Comparison of ENCODE assay signal across 26 mouse cellular contexts in genomic region chr8:10190607-10191006, GRCm38 (mm10). TPM values are rescaled to one million over a fixed set of nuclear protein-coding genes. Genes with fewer than 3 reads are reported as not detected.
DNase-seq lines count a peak whose midpoint lies in the region; ATAC-seq and TF ChIP-seq lines count a peak whose summit lies in the region.
"Had no signal": no experiment of that assay in that cellular context is flagged by ENCODE, and none has a peak within 500 bp of the region (broad histone marks: within the 10 kb centered on the region; RNA-seq: fewer than 3 reads in every experiment).

No protein-coding gene starts in this region.

- no peaks in the 10 kb centered on the region for H3K36me3 ChIP-seq in hindbrain, embryonic 12.5 days
- H3K36me3 ChIP-seq in hindbrain, embryonic 10.5 days, result no peaks in the 10 kb centered on the region
- H3K36me3 ChIP-seq in hindbrain, embryonic 15.5 days, result no peaks in the 10 kb centered on the region
- no peaks in the 10 kb centered on the region for H3K36me3 ChIP-seq in hindbrain, embryonic 11.5 days (ENCODE audit: control insufficient read depth, insufficient read depth, low read length)
- no peaks in the 10 kb centered on the region for H3K36me3 ChIP-seq in megakaryocyte, embryonic 14.5 days (replicated peaks; ENCODE audit: low read length)
- no peaks in the 10 kb centered on the region for H3K36me3 ChIP-seq in stomach, embryonic 14.5 days (ENCODE audit: control insufficient read depth, insufficient read depth, low read length)
- no peaks in the 10 kb centered on the region for H3K36me3 ChIP-seq in stomach, postnatal 0 days (ENCODE audit: control insufficient read depth, insufficient read depth, low read length)
- H3K36me3 ChIP-seq: embryonic facial prominence, embryonic 13.5 days; embryonic facial prominence, embryonic 15.5 days; forebrain, embryonic 10.5 days had no signal

- peak overlapping the region; percentile 55; the same call in 1 of the 2 replicates for H3K27ac ChIP-seq in hindbrain, embryonic 12.5 days
- no peak overlapping the region for H3K27ac ChIP-seq in hindbrain, embryonic 10.5 days
- H3K27ac ChIP-seq in hindbrain, embryonic 15.5 days (replicated peaks), result no peak overlapping the region
- H3K27ac ChIP-seq in hindbrain, embryonic 11.5 days (ENCODE audit: low read depth, low read length), result no peak overlapping the region
- H3K27ac ChIP-seq in stomach, embryonic 14.5 days (ENCODE audit: low read length), result no peak overlapping the region
- H3K27ac ChIP-seq in stomach, postnatal 0 days (replicated peaks), result no peak overlapping the region
- H3K27ac ChIP-seq: embryonic facial prominence, embryonic 13.5 days; embryonic facial prominence, embryonic 15.5 days; forebrain, embryonic 10.5 days; forebrain, embryonic 12.5 days had no signal

- no peak overlapping the region for H3K4me3 ChIP-seq in hindbrain, embryonic 12.5 days
- H3K4me3 ChIP-seq in hindbrain, embryonic 10.5 days, result no peak overlapping the region
- no peak overlapping the region for H3K4me3 ChIP-seq in hindbrain, embryonic 15.5 days
- H3K4me3 ChIP-seq in hindbrain, embryonic 11.5 days (ENCODE audit: low read depth, low read length), result no peak overlapping the region
- H3K4me3 ChIP-seq in megakaryocyte, embryonic 14.5 days (replicated peaks), result peak overlapping the region; percentile 62
- no peak overlapping the region for H3K4me3 ChIP-seq in stomach, embryonic 14.5 days (ENCODE audit: low read depth, low read length)
- H3K4me3 ChIP-seq in stomach, postnatal 0 days (ENCODE audit: low read depth, low read length), result no peak overlapping the region
- H3K4me3 ChIP-seq: embryonic facial prominence, embryonic 13.5 days; embryonic facial prominence, embryonic 15.5 days; erythroblast, embryonic 14.5 days; forebrain, embryonic 10.5 days; forebrain, embryonic 12.5 days had no signal

- no peaks in the 10 kb centered on the region for H3K4me1 ChIP-seq in hindbrain, embryonic 12.5 days
- no peaks in the 10 kb centered on the region for H3K4me1 ChIP-seq in hindbrain, embryonic 10.5 days (replicated peaks)
- no peaks in the 10 kb centered on the region for H3K4me1 ChIP-seq in hindbrain, embryonic 15.5 days (replicated peaks)
- H3K4me1 ChIP-seq in hindbrain, embryonic 11.5 days (replicated peaks; ENCODE audit: control insufficient read depth, insufficient read depth, low read length), result no peaks in the 10 kb centered on the region
- peaks cover 3% of the 10 kb centered on the region; the same call in 1 of the 2 replicates for H3K4me1 ChIP-seq in megakaryocyte, embryonic 14.5 days
- no peaks in the 10 kb centered on the region for H3K4me1 ChIP-seq in stomach, embryonic 14.5 days (ENCODE audit: control insufficient read depth, insufficient read depth, low read length)
- no peaks in the 10 kb centered on the region for H3K4me1 ChIP-seq in stomach, postnatal 0 days (replicated peaks; ENCODE audit: control insufficient read depth, insufficient read depth)
- H3K4me1 ChIP-seq: embryonic facial prominence, embryonic 13.5 days; embryonic facial prominence, embryonic 15.5 days; forebrain, embryonic 10.5 days; forebrain, embryonic 12.5 days had no signal

- TF ChIP-seq CTCF in stomach, postnatal 0 days (IDR thresholded peaks at IDR 0.05; ENCODE audit: low read depth), result no peak

- H3K9ac ChIP-seq in hindbrain, embryonic 12.5 days, result no peak overlapping the region
- H3K9ac ChIP-seq in hindbrain, embryonic 15.5 days, result no peak overlapping the region
- no peak overlapping the region for H3K9ac ChIP-seq in hindbrain, embryonic 11.5 days (ENCODE audit: low read depth, low read length)
- no peak overlapping the region for H3K9ac ChIP-seq in stomach, embryonic 14.5 days (replicated peaks; ENCODE audit: low read depth, low read length)
- H3K9ac ChIP-seq in stomach, postnatal 0 days (ENCODE audit: low read length), result no peak overlapping the region
- H3K9ac ChIP-seq: embryonic facial prominence, embryonic 13.5 days; embryonic facial prominence, embryonic 15.5 days; forebrain, embryonic 12.5 days had no signal

- ATAC-seq in hindbrain, embryonic 12.5 days (ENCODE audit: low FRiP score), result no peak
- ATAC-seq in hindbrain, embryonic 15.5 days (ENCODE audit: low FRiP score, low read depth), result peak; percentile 15; the same call in 1 of the 2 replicates
- ATAC-seq in hindbrain, embryonic 11.5 days (ENCODE audit: low FRiP score), result no peak
- ATAC-seq in megakaryocyte, adult 5-6 weeks (ENCODE audit: poor library complexity, severe bottlenecking), result no peak
- peak; percentile 14; the same call in 1 of the 2 replicates for ATAC-seq in stomach, embryonic 14.5 days (ENCODE audit: insufficient number of reproducible peaks, insufficient read depth, low FRiP score, low read depth)
- ATAC-seq in stomach, postnatal 0 days (ENCODE audit: low FRiP score, low TSS enrichment), result no peak
- ATAC-seq: forebrain, embryonic 14.5 days had no signal

- no peak for TF ChIP-seq EP300 in stomach, postnatal 0 days (optimal IDR thresholded peaks at IDR 0.05)

- H3K27me3 ChIP-seq in hindbrain, embryonic 12.5 days, result 0 out of 2 replicates have a peak, but pooled peaks cover 2% of the 10 kb centered on the region
- H3K27me3 ChIP-seq in hindbrain, embryonic 10.5 days (ENCODE audit: insufficient read depth, poor library complexity, severe bottlenecking), result no peaks in the 10 kb centered on the region
- H3K27me3 ChIP-seq in hindbrain, embryonic 15.5 days, result no peaks in the 10 kb centered on the region
- H3K27me3 ChIP-seq in hindbrain, embryonic 11.5 days (ENCODE audit: control insufficient read depth, insufficient read depth, low read length), result no peaks in the 10 kb centered on the region
- H3K27me3 ChIP-seq in megakaryocyte, embryonic 14.5 days (replicated peaks), result no peaks in the 10 kb centered on the region
- no peaks in the 10 kb centered on the region for H3K27me3 ChIP-seq in stomach, embryonic 14.5 days (ENCODE audit: control insufficient read depth, insufficient read depth, low read length)
- no peaks in the 10 kb centered on the region for H3K27me3 ChIP-seq in stomach, postnatal 0 days (ENCODE audit: control insufficient read depth, insufficient read depth, low read length)
- H3K27me3 ChIP-seq: embryonic facial prominence, embryonic 13.5 days; embryonic facial prominence, embryonic 15.5 days; forebrain, embryonic 12.5 days had no signal

- DNase-seq in hindbrain, embryonic 10.5 days (ENCODE audit: low spot score), result no peak
- DNase-seq in hindbrain, embryonic 11.5 days (ENCODE audit: low spot score), result no peak
- DNase-seq in stomach, postnatal 0 days (ENCODE audit: low spot score), result no peak
- DNase-seq: adrenal gland, adult 2 months; adrenal gland, postnatal 10 days; adrenal gland, postnatal 25 days; cerebellum, adult 11 months; cerebellum, adult 18-20 months; cerebellum, adult 8-10 months; cerebellum, adult 9-11 months; cerebellum, postnatal 14 days; cerebellum, postnatal 36 days; embryo, embryonic 11 days had no signal

- H3K4me2 ChIP-seq in hindbrain, embryonic 12.5 days (replicated peaks), result no peak overlapping the region
- no peak overlapping the region for H3K4me2 ChIP-seq in hindbrain, embryonic 15.5 days
- H3K4me2 ChIP-seq in hindbrain, embryonic 11.5 days (replicated peaks; ENCODE audit: low read depth, low read length), result no peak overlapping the region
- H3K4me2 ChIP-seq in stomach, embryonic 14.5 days (replicated peaks; ENCODE audit: low read depth, low read length), result no peak overlapping the region
- no peak overlapping the region for H3K4me2 ChIP-seq in stomach, postnatal 0 days (replicated peaks; ENCODE audit: low read depth)
- H3K4me2 ChIP-seq: embryonic facial prominence, embryonic 13.5 days; embryonic facial prominence, embryonic 15.5 days; forebrain, embryonic 12.5 days had no signal

- H3K9me3 ChIP-seq in hindbrain, embryonic 12.5 days (replicated peaks), result no peaks in the 10 kb centered on the region
- H3K9me3 ChIP-seq in hindbrain, embryonic 10.5 days, result peaks cover 1% of the 10 kb centered on the region; the same call in 1 of the 2 replicates
- no peaks in the 10 kb centered on the region for H3K9me3 ChIP-seq in hindbrain, embryonic 15.5 days
- H3K9me3 ChIP-seq in hindbrain, embryonic 11.5 days (ENCODE audit: control insufficient read depth, low read length), result no peaks in the 10 kb centered on the region; the same call in 1 of the 2 replicates
- H3K9me3 ChIP-seq in megakaryocyte, embryonic 14.5 days, result peaks cover 21% of the 10 kb centered on the region
- H3K9me3 ChIP-seq in stomach, embryonic 14.5 days (ENCODE audit: control insufficient read depth, low read depth, low read length), result no peaks in the 10 kb centered on the region; the same call in 1 of the 2 replicates
- H3K9me3 ChIP-seq in stomach, postnatal 0 days (ENCODE audit: control insufficient read depth, low read length), result no peaks in the 10 kb centered on the region; the same call in 1 of the 2 replicates
- H3K9me3 ChIP-seq: embryonic facial prominence, embryonic 13.5 days; embryonic facial prominence, embryonic 15.5 days; forebrain, embryonic 12.5 days had no signal

- 76% methylated on average over 6 of the region's 6 CpGs for WGBS in hindbrain, embryonic 12.5 days
- WGBS in hindbrain, embryonic 10.5 days, result 88% methylated on average over 6 of the region's 6 CpGs
- WGBS in hindbrain, embryonic 15.5 days, result 65% methylated on average over 6 of the region's 6 CpGs
- 84% methylated on average over 6 of the region's 6 CpGs for WGBS in hindbrain, embryonic 11.5 days
- 78% methylated on average over 6 of the region's 6 CpGs for WGBS in stomach, embryonic 14.5 days
- WGBS in stomach, postnatal 0 days, result 71% methylated on average over 6 of the region's 6 CpGs

RNA-seq across cellular contexts. Expression of gene Myo16, which starts 36.9 kb away (rescaled TPM):
- polyA plus RNA-seq in hindbrain, embryonic 12.5 days (2016; fragmentation: Nextera tagmentation; extraction: Ambion mirVana), result 3.7 and 4.3 TPM in 2 replicates
- polyA plus RNA-seq in hindbrain, embryonic 10.5 days (2016; fragmentation: Nextera tagmentation; extraction: Ambion mirVana), result 2.8 TPM in 2 replicates
- polyA plus RNA-seq in hindbrain, embryonic 15.5 days (2015; fragmentation: Nextera tagmentation; extraction: Ambion mirVana), result 4.6 and 5.5 TPM in 2 replicates
- 2.1 and 5.5 TPM in 2 replicates for polyA plus RNA-seq in hindbrain, embryonic 11.5 days (2014; fragmentation: Nextera tagmentation; extraction: Ambion mirVana)
- not detected in 2 replicates for polyA plus RNA-seq in megakaryocyte, embryonic 14.5 days (2012; ENCODE audit: insufficient read depth, low replicate concordance)
- total RNA-seq in megakaryocyte, adult 5-6 weeks (2015), result not detected in 2 replicates
- total RNA-seq in megakaryocyte, adult 5-6 weeks (2017), result not detected in 2 replicates
- polyA plus RNA-seq in stomach, embryonic 14.5 days (2014; fragmentation: Nextera tagmentation; extraction: Ambion mirVana), result 5.1 and 6.4 TPM in 2 replicates
- 1.5 and 1.7 TPM in 2 replicates for polyA plus RNA-seq in stomach, postnatal 0 days (2015; fragmentation: Nextera tagmentation; extraction: Ambion mirVana)
- total RNA-seq: adrenal gland, postnatal 25 days; common myeloid progenitor, adult 5-6 weeks; MEL had no signal
- polyA plus RNA-seq: adrenal gland, adult 2 months; erythroblast, embryonic 14.5 days had no signal

Comparison
In these comparisons a context has a peak if more than half of its experiments do, and no peak if none do; other contexts are left out.
1. ATAC-seq: peak in hindbrain, embryonic 15.5 days (single experiment) and stomach, embryonic 14.5 days (single experiment); none in hindbrain, embryonic 12.5 days (single experiment), hindbrain, embryonic 11.5 days (single experiment), megakaryocyte, adult 5-6 weeks (single experiment) and stomach, postnatal 0 days (single experiment).